Mouse (Mus musculus): ENCODE measurements at regions not wholly inside any gene's neighbourhood (a gene's known extent, or its start where the extent isn't known, plus 50 kb on each side); places are given as distances from the start of the nearest gene placed in this dataset.

DNA sequence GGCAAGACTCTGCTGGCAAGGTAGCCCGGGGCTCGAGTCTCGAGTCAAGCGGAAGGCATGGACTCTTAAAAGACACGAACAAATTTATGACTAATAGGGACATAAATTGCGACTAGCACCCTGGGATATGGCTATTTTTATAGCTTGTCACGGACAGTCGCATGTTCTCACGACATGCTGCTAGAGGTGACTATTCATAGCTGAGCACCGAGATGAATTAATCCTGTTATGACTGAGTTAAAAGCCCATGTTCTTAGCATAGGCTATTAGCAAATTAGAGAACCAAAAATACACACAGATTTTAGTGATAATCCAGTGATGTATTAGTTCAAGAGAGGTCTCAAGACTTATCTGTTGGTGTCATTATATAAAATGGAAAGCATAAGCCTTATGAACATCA is 539.2 kb downstream of the Gm19410 start:
- no peak for DNase-seq

DNA sequence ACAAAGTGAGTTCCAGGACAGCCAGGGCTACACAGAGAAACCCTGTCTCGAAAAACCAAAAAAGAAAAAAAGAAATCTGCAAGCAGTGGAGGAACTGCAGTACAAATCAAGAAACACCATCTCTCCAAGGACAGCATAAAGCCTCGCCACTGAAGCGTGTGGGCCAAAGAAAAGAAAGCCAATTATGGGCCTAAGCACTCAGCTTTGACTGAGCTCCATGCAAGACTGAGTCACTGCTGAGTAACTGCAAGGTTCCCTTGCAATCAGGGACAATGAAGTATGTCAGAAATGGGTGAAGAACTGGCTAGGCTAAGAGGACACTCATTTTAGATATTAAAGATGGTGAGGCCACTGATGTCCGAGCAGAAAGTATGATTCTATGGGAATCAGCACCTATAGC is 540.7 kb downstream of the Gm19410 start:
- peak; percentile 3 for DNase-seq

GRCm38 (mm10) chr8:36307496-36307895 is 541.9 kb downstream of the Gm19410 start:
- DNase-seq = no peak

GRCm38 (mm10) chr8:36308056-36308455 is 542.5 kb downstream of the Gm19410 start:
- no peak for DNase-seq

- no peak for DNase-seq
Measured at GRCm38 (mm10) chr8:36309326-36309725, 543.7 kb downstream of the Gm19410 start.

DNA sequence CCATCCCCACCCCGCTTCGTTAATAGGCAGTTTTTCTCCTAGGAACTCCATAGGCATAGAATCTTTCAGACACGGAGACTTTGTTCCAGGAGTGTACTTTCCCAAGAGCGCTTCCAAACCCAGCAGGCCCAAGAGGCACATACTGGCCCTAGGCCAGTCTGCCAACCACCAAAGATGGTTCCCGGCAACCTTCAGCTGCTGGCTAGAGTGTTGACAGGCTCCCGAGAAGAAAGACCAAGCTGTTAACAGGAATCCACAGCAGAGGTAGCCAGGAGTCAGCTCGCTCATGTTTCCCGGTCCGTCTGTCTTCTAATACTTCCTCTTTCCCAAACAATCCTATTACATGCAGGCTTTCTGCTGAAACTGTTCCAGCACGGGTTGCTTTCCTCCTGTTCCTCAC is 544.4 kb downstream of the Gm19410 start:
- DNase-seq = no peak

DNA sequence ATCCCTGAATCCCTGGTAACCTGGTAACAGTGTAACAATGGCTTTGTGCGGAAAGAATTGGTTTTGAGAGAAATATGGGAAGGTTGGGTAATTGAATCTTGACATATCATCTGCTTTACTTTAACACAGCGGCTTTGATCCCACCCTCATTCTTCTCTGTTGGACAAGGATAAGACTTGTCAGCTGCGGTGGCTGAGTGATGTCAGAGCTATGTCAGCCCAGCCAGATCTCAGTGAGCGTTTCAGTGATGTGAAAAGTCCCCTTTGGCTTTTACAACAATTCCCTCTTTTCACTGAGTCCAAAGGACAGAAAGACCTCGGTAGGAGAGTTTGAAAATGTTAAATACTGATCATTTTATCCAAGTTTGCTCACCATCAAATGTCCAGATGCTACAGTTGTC is 546.1 kb downstream of the Gm19410 start:
- no peak for DNase-seq

- no peak for DNase-seq
Measured at GRCm38 (mm10) chr8:36312963-36313362, 547.4 kb downstream of the Gm19410 start.

DNA sequence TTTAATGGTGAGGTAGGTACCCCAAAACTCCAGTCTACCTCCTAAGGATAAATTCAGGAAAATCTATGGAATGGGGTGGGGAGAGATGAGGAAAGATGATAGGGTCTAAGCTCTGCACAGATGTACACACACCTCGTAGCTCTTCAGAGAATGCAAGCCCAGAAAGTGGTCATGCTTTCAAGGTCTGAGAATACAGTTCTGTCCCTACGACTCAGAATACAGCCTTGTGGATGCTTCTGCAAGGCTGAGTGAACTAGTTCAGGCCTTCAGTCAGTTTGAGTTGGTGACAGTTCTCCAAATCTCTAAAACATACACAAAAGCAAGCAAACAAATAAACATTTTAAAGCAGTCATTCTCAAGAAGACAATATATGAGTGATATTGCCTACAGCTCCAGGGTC is 552.8 kb downstream of the Gm19410 start:
- no peak for DNase-seq

- no peak for DNase-seq
Measured at GRCm38 (mm10) chr8:36318884-36319283, 553.3 kb downstream of the Gm19410 start.

GRCm38 (mm10) chr8:36319314-36319959 is 553.8 kb downstream of the Gm19410 start:
- DNase-seq = no peak

GRCm38 (mm10) chr8:36322125-36322524 is 556.5 kb downstream of the Gm19410 start:
- DNase-seq = no peak

DNA sequence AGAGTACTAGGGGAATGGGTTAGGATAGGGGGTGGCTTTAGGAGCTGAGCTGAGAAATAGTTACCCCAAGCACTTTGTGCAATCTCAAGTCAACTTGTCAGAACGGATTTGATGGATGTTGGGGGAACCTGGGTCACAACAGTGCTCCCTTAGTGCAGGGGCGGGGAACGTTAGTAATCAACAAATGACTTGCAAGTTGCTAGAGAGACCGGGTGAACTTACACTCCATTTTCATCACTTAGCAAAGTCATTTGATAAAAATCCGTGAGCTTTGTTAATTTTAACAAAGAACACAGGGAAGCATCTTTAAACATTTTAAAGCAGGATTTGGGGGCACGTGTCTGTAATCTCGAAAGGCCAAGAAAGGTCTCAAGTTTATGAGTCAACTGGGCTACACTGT is 557.0 kb downstream of the Gm19410 start:
- DNase-seq = no peak

DNA sequence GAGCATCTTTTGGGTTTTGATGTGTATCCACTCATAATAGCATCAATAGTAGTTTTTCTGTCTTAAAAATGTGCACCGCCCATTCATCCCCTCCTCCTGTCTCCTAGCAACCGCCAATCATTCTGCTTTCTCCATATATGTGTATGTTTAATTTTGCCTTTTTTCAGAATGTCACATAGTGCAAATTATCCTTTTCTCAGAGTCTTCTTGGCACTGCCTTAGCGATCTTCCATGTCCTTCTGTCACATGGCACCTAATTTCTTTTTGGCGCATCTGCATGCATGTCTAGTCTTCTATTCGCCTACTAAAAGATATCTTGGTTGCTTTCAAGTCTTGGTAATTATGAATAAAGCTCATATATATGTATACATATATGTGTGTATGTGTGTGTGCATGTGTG is 573.0 kb downstream of the Gm19410 start:
- no peak for DNase-seq

- DNase-seq = no peak
Measured at GRCm38 (mm10) chr8:36339449-36339848, 573.9 kb downstream of the Gm19410 start.

DNA sequence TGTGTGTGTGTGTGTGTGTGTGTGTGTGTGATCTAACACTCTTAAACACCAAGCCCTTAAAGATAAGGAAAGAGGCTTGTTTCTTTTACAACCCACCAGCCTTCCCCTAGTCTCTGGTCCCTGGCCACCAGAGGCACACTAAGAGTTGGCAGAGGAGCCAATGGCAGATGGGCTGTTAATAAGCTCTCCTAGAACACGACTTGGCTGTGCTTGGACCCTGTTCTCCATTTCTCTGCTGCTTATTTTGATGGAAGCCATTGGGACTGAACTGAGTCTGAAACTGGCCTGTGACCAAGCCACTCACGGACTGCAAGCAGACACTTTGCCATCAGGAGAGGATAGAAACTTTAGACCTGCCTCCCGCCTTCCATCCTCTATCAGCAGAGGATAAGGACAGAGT is 574.9 kb downstream of the Gm19410 start:
- DNase-seq = no peak

DNA sequence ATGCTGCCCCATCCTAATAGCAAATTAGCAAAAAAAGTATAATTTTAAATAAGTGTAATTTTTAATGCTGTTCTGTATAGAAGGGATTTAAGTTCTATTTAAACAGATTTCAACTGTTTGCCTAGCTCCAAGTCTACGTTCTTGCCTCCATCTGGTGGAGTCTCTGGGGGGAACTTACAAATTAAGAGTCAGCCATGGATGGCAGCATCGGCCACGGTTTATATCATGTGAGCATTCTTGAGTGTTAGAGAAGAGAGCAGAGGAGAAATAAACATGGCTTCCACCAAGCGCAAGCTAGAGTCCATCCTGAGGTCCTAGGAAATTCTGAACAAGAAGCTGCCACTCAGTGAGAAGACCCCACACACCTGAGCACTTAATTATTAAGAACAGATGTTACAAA is 576.4 kb downstream of the Gm19410 start:
- no peak for DNase-seq

- no peak for DNase-seq
Measured at GRCm38 (mm10) chr8:36342650-36343049, 577.1 kb downstream of the Gm19410 start.

- DNase-seq = peak; percentile 78
Measured at GRCm38 (mm10) chr8:36346682-36347324, 581.2 kb downstream of the Gm19410 start.

DNA sequence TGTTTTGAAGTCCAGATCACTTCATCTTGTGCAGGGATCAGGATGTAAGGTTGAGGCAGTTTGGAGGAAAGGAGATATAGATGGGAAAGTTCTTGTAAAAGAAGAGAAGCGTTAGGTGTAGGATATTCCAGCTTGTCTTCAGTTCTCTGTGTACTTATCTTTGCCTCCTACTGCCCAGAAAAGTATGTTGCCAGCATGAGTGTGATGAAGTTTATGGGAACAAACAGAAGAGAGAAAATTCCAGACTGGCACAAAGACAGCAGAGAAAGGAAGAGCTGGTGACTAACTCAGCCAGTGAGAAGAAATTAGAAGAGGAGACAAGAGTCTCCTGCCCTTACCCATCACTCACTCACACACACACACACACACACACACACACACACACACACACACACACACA is 582.5 kb downstream of the Gm19410 start:
- no peak for DNase-seq

DNA sequence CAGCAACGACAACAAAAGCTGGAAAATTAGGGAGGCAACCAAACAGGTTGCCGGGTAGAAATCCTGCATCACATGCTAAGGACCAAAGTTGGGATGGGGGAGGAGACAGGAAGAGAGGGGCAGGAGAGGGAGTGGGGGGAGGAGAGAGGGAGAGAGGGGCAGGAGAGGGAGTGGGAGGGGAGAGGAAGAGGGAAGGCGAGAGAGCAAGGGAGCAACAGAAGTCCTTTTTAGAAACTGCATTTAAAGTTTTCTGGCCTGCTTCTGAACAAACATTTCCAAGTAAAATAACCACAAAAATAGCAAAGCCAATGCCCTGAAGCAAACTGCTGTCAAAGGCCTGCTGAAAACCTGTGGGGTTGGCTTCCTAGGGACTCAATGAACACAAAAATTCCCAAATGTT is 589.3 kb downstream of the Gm19410 start:
- DNase-seq = no peak

GRCm38 (mm10) chr8:36358998-36359397 is 593.4 kb downstream of the Gm19410 start:
- DNase-seq = no peak

DNA sequence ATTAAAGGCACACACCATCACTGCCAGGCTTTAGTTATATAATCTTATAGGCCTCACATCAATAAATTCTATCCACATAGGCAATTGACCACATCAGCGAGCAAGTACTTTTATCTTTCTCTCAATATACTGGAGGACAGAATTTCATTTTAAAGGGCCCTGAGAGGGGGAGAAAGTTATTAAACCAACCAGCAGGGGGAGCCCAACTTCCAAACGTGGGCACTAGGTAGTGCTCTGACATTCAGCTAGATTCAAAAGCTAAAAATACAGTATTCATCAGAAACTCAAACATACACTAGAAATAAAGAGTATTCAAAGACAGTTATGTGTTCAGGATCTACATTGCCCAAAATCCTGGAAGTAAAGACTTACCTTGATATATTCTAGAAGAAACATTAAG is 595.7 kb downstream of the Gm19410 start:
- DNase-seq = peak; percentile 68

DNA sequence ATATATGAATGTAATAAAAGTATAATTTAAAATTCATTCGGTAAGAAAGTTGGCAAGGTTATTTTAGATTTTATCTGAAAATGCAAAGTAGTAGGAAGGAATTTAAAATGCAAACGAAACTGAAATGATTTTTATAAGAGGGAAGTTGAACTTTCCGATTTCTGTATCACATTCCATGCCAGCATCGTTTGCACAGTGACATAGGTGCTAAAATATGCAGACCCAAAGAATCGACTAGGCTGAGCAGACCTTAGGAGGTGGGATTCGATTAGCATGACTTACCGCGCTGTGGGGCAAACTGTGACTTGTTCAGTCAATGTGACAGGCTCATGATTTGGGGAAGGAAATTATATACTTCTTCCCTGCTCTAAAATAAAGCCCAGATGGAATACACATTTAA is 596.2 kb downstream of the Gm19410 start:
- no peak for DNase-seq

Data from adrenal gland, postnatal 25 days (tissue).